Mouse (Mus musculus) MEL (cell line): ENCODE measurements around the gene Eif5a.

Experiments used
- BHLHE40 ChIP-seq: IDR thresholded peaks from 2 replicates; pipeline ENCODE4 v1.6.1; 2012; ENCODE audit warnings: low read depth, mild to moderate bottlenecking, inconsistent platforms, low read length, improper control_type of control experiment, borderline replicate concordance
- E2F4 ChIP-seq: IDR thresholded peaks from 2 replicates; pipeline ENCODE4 v1.6.1; 2011; ENCODE audit warnings: low read depth, low read length, improper control_type of control experiment, borderline replicate concordance
- MAX ChIP-seq: IDR thresholded peaks from 2 replicates; pipeline ENCODE4 v1.6.1; 2011; ENCODE audit warnings: low read length, improper control_type of control experiment
- POLR2AphosphoS2 ChIP-seq: IDR thresholded peaks from 2 replicates; pipeline ENCODE4 v1.6.1; 2011; ENCODE audit warnings: low read length, improper control_type of control experiment

- TF ChIP-seq MAX = no peak
- TF ChIP-seq POLR2AphosphoS2 = no peak
- no peak for TF ChIP-seq E2F4
- TF ChIP-seq BHLHE40 = no peak
Measured at GRCm38 (mm10) chr11:69908645-69909044, 13.1 kb downstream of the Eif5a start.
